Mouse (Mus musculus) myocyte (in vitro differentiated cells): Measurements from ENCODE around the gene Tgds.

Experiments used
- MAX ChIP-seq: IDR thresholded peaks from one replicate; pipeline ENCODE4 v1.6.1; 2011; ENCODE audit warnings: low read depth, mild to moderate bottlenecking, control low read depth
- POLR2AphosphoS2 ChIP-seq: IDR thresholded peaks from one replicate; pipeline ENCODE4 v1.6.1; 2011; ENCODE audit warnings: low read depth, control low read depth; ENCODE audit not compliant: insufficient read length

- TF ChIP-seq POLR2AphosphoS2 (no peak), MAX (no peak)
Observed at GRCm38 (mm10) chr14:118142283-118142682, 9.7 kb upstream of the Tgds start.
